Mouse (Mus musculus) hindbrain, postnatal 0 days (tissue): ENCODE data around the gene Was. TPM values are rescaled to one million over a fixed set of nuclear protein-coding genes. Genes with fewer than 3 reads are reported as not detected.
"Not testable (repeated sequence)": the region's sequence is repeated elsewhere in the genome, so short reads cannot be mapped to it uniquely, and the experiment has no call there.

Experiments
- ATAC-seq: fragments of 200-750 bp; cut with Nextera tagmentation; 2 replicates; pipeline ENCODE4 v1.8.0; 2017; ENCODE audit warnings: mild to moderate bottlenecking, moderate TSS enrichment, moderate library complexity
- DNase-seq: peaks from one replicate; pipeline ENCODE4 v3.0.0-alpha.2; 2015; ENCODE audit warnings: low spot score
- H3K27ac ChIP-seq: fragments of 300-500 bp; sonication (generic); 2 replicates; pipeline ENCODE4 v1.5.1; 2014; ENCODE audit warnings: mild to moderate bottlenecking
- H3K27me3 ChIP-seq: fragments of 300-500 bp; sonication (generic); 2 replicates; pipeline ENCODE4 v1.6.1; 2014; ENCODE audit warnings: low read length, mixed read lengths; ENCODE audit not compliant: insufficient read depth
- H3K36me3 ChIP-seq: fragments of 300-500 bp; sonication (generic); 2 replicates; pipeline ENCODE4 v1.6.1; 2014; ENCODE audit warnings: low read length, mixed read lengths; ENCODE audit not compliant: insufficient read depth
- H3K4me1 ChIP-seq: fragments of 300-500 bp; sonication (generic); 2 replicates; pipeline ENCODE4 v1.6.1; 2014; ENCODE audit warnings: antibody characterized with exemption, low read length, mixed read lengths; ENCODE audit not compliant: insufficient read depth
- H3K4me2 ChIP-seq: fragments of 300-500 bp; sonication (generic); 2 replicates; pipeline ENCODE4 v1.6.1; 2014; ENCODE audit warnings: low read depth, mild to moderate bottlenecking, low read length, moderate library complexity, mixed read lengths
- H3K4me3 ChIP-seq: fragments of 300-500 bp; sonication (generic); 2 replicates; pipeline ENCODE4 v1.5.1; 2014; ENCODE audit warnings: low read length
- H3K9ac ChIP-seq: fragments of 300-500 bp; sonication (generic); replicated peaks from 2 replicates; pipeline ENCODE4 v1.6.1; 2014; ENCODE audit warnings: mild to moderate bottlenecking, low read length, moderate library complexity, mixed read lengths
- H3K9me3 ChIP-seq: fragments of 300-500 bp; sonication (generic); 2 replicates; pipeline ENCODE4 v1.6.1; 2016; ENCODE audit warnings: low read length, mixed read lengths
- CTCF ChIP-seq: IDR thresholded peaks from 2 replicates; pipeline ENCODE4 v1.5.1; 2016; ENCODE audit warnings: antibody characterized with exemption, control low read depth, low read depth
- WGBS: fragments of 180-500 bp; shearing (Covaris S2); extraction: QIAGEN DNeasy Blood & Tissue Kit; methylation state at CpG from one replicate; pipeline ENCODE4 v1.1.7; 2014; 5-methylcytosine and 5-hydroxymethylcytosine counted together
- polyA plus RNA-seq: library from polyadenylated mRNA; unstranded; fragments of >200 nt; fragmentation: Nextera tagmentation; extraction: Ambion mirVana; gene quantifications from 2 replicates; pipeline ENCODE4 v1.2.1, GENCODE M21; 2015
- total RNA-seq: library from RNA; depleted of rRNA; stranded (reverse); fragments of >200 nt; gene quantifications from 2 replicates; pipeline ENCODE4 v1.2.3, GENCODE M21; 2014

The Was gene
- total and polyA plus RNA-seq, 2 experiments from 2014 or later = 0.11 to 0.99 TPM

GRCm38 (mm10) chrX:8096787-8097242, 6.5 kb upstream of the Was start:
- DNase-seq = peak; percentile 96
- H3K9ac ChIP-seq = no peak overlapping the region
- no peaks in the 10 kb centered on the region for H3K4me1 ChIP-seq
- peak overlapping the region; percentile 58; the same call in 1 of the 2 replicates for H3K27ac ChIP-seq
- H3K4me3 ChIP-seq = peak overlapping the region; percentile 26
- no peaks in the 10 kb centered on the region for H3K36me3 ChIP-seq
- peak overlapping the region; percentile 46 for H3K4me2 ChIP-seq
- no peaks in the 10 kb centered on the region for H3K9me3 ChIP-seq
- peak; percentile 95 for ATAC-seq
- 32% methylated on average over 19 of the region's 19 CpGs for WGBS
- TF ChIP-seq CTCF = no peak
- H3K27me3 ChIP-seq = no peaks in the 10 kb centered on the region

- not testable (repeated sequence) for DNase-seq, H3K36me3 ChIP-seq, H3K27me3 ChIP-seq, H3K4me1 ChIP-seq, H3K9ac ChIP-seq, H3K9me3 ChIP-seq
- Histone ChIP-seq H3K4me3 (peak overlapping the region; percentile 24), H3K4me2 (peak overlapping the region; percentile 51), H3K27ac (peak overlapping the region; percentile 68; the same call in 1 of the 2 replicates)
- ATAC-seq = peak; percentile 93
- WGBS = 29% methylated on average over 3 of the region's 48 CpGs
Measured at GRCm38 (mm10) chrX:8096068-8096786, 5.9 kb upstream of the Was start.

DNA sequence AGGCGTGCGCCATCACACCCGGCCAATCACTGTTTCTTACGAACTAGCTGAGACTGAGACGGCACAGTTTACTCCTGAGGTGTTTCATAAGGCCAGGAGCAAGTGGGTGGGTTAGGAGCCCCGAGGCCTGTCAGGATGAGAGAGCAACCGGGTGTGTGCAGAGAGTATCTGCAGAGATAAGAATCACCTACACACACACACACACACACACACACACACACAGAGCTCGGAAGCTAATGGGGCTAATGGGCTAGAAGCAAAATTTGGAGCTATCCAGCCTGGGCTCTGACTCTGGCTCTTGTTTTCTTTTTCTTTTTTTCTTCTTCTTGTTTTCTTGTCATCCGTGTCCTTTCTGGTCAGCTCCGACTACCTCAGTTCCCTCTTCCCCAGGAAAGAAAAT, 5.2 kb upstream of the Was start:
- no peak for ATAC-seq

GRCm38 (mm10) chrX:8090954-8091347, 653 bp upstream of the Was start:
- not testable (repeated sequence) for H3K36me3 ChIP-seq, H3K27me3 ChIP-seq, DNase-seq, H3K4me3 ChIP-seq, ATAC-seq, H3K9me3 ChIP-seq, H3K4me2 ChIP-seq, H3K4me1 ChIP-seq, H3K27ac ChIP-seq, H3K9ac ChIP-seq
- 75% methylated on average over 4 of the region's 5 CpGs for WGBS

More for the DNA sequence above, 5.2 kb upstream of the Was start:
- Histone ChIP-seq H3K9ac (no peak overlapping the region; the same call in 1 of the 2 replicates), H3K4me1 (no peaks in the 10 kb centered on the region), H3K27ac (0 out of 2 replicates have a peak overlapping the region, but pooled peaks have one; percentile 68), H3K4me2 (peak overlapping the region; percentile 51), H3K27me3 (no peaks in the 10 kb centered on the region), H3K9me3 (no peaks in the 10 kb centered on the region), H3K4me3 (peak overlapping the region; percentile 24; the same call in 1 of the 2 replicates), H3K36me3 (no peaks in the 10 kb centered on the region)
- DNase-seq = no peak
- 83% methylated on average over 10 of the region's 10 CpGs for WGBS
- TF ChIP-seq CTCF = no peak

- no peak for ATAC-seq
- 79% methylated on average over 3 of the region's 3 CpGs for WGBS
- no peak for TF ChIP-seq CTCF
- no peak for DNase-seq
- H3K27ac ChIP-seq = no peak overlapping the region
- no peaks in the 10 kb centered on the region for H3K27me3 ChIP-seq
- no peak overlapping the region for H3K9ac ChIP-seq
- H3K9me3 ChIP-seq = no peaks in the 10 kb centered on the region
- no peaks in the 10 kb centered on the region for H3K4me1 ChIP-seq
- H3K36me3 ChIP-seq = no peaks in the 10 kb centered on the region
- H3K4me3 ChIP-seq = no peak overlapping the region
- H3K4me2 ChIP-seq = no peak overlapping the region
Measured at GRCm38 (mm10) chrX:8089746-8090145, 552 bp downstream of the Was start.

DNA sequence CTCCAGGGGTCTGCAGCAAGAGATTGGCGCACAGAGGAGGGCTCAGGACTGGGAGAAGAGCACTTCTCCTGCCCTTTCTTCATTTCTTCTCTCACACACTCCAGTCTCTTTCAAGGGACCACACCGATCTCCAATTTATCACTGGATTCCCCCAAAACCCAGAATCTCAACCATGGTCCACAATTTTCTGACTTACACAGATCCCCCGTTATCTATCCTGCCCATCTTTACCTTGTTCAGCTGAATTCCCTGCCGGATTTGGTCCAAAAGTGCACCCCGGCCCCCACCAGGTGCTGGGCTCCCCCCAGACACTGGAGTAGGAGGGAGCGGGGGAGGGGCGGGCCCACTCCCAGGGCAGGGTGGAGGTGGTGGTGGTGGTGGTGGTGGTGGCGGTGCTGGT, 4.7 kb downstream of the Was start:
- no peaks in the 10 kb centered on the region for H3K4me1 ChIP-seq
- no peak overlapping the region for H3K4me3 ChIP-seq
- no peak overlapping the region for H3K27ac ChIP-seq
- no peak overlapping the region for H3K9ac ChIP-seq
- no peak overlapping the region for H3K4me2 ChIP-seq
- WGBS = 82% methylated on average over 8 of the region's 8 CpGs
- no peaks in the 10 kb centered on the region for H3K9me3 ChIP-seq
- no peaks in the 10 kb centered on the region for H3K27me3 ChIP-seq
- ATAC-seq = no peak
- DNase-seq = no peak
- no peaks in the 10 kb centered on the region for H3K36me3 ChIP-seq
- no peak for TF ChIP-seq CTCF

DNA sequence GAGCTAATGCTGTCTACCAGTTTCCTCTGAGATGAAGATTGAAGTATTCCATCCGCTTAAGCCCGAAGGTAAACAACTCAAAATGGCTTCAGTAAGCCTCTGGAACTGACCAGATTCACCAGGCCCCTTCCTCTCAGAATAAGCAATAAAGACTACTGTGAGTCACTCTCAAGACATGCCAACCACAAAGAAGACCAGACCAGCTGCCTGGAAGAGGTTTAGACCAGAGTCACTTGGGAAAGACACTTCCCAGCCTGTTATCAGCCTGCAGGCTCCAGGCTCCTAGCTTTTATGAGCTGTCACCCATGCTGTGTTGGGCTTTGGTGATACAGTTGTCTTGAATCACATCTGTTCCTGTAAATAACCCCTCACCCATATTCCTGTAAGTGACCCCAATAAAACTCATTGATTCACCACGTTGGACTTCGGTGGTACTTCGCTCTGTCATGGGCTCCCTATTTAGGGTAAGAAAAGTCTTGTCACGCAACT, 5.5 kb downstream of the Was start:
- no peak for TF ChIP-seq CTCF
- H3K27me3 ChIP-seq = no peaks in the 10 kb centered on the region
- no peak overlapping the region for H3K27ac ChIP-seq
- H3K9ac ChIP-seq = no peak overlapping the region
- ATAC-seq (no peak), DNase-seq (no peak)
- no peak overlapping the region for H3K4me2 ChIP-seq
- no peaks in the 10 kb centered on the region for H3K4me1 ChIP-seq
- H3K36me3 ChIP-seq = no peaks in the 10 kb centered on the region
- H3K4me3 ChIP-seq = no peak overlapping the region
- H3K9me3 ChIP-seq = no peaks in the 10 kb centered on the region
- WGBS = 88% methylated on average over 6 of the region's 6 CpGs
